ENCODE assay signal across 13 mouse cellular contexts in genomic region chr14:75501501-75501990, GRCm38 (mm10). TPM values are rescaled to one million over a fixed set of nuclear protein-coding genes. Genes with fewer than 3 reads are reported as not detected.
"Had no signal": no experiment of that assay in that cellular context is flagged by ENCODE, and none has a peak within 500 bp of the region (broad histone marks: within the 10 kb centered on the region; RNA-seq: fewer than 3 reads in every experiment).

No protein-coding gene starts in this region.

- H3K27ac ChIP-seq: limb, embryonic 12.5 days; liver, embryonic 13.5 days; lung, embryonic 15.5 days; macrophage; midbrain, embryonic 15.5 days; stomach, postnatal 0 days had no signal

- H3K9me3 ChIP-seq: limb, embryonic 12.5 days; liver, embryonic 13.5 days; lung, embryonic 15.5 days; midbrain, embryonic 15.5 days had no signal

- H3K4me1 ChIP-seq: limb, embryonic 12.5 days; liver, embryonic 13.5 days; lung, embryonic 15.5 days; megakaryocyte, embryonic 14.5 days had no signal

- H3K9ac ChIP-seq: limb, embryonic 12.5 days; liver, embryonic 13.5 days; liver, postnatal 0 days; lung, embryonic 15.5 days; midbrain, embryonic 15.5 days had no signal

- ATAC-seq: intestine, embryonic 16.5 days; liver, postnatal 0 days; midbrain, embryonic 15.5 days had no signal

- H3K4me3 ChIP-seq: limb, embryonic 12.5 days; liver, embryonic 13.5 days; lung, embryonic 15.5 days; megakaryocyte, embryonic 14.5 days; midbrain, embryonic 15.5 days had no signal

- H3K4me2 ChIP-seq: limb, embryonic 12.5 days; liver, embryonic 13.5 days; lung, embryonic 15.5 days; midbrain, embryonic 15.5 days had no signal

- H3K27me3 ChIP-seq: limb, embryonic 12.5 days; liver, embryonic 13.5 days; lung, embryonic 15.5 days; midbrain, embryonic 15.5 days had no signal

- DNase-seq: kidney, adult 8-10 months; liver; liver, embryonic 13.5 days; liver, postnatal 0 days; lung, postnatal 14 days; thymus, postnatal 4 days had no signal

- H3K36me3 ChIP-seq: limb, embryonic 12.5 days; liver, embryonic 13.5 days; lung, embryonic 15.5 days; midbrain, embryonic 15.5 days had no signal

RNA-seq across cellular contexts. Expression of gene Siah3, which starts 45.8 kb away (rescaled TPM):
- polyA plus RNA-seq: lung, embryonic 15.5 days; macrophage; stomach, postnatal 0 days had no signal
